Mouse (Mus musculus): Measurements from ENCODE around the gene Klhl8. TPM values are rescaled to one million over a fixed set of nuclear protein-coding genes. Genes with fewer than 3 reads are reported as not detected.

Gene Klhl8
- polyA plus RNA-seq, 1 experiment: 0.84 TPM

DNA sequence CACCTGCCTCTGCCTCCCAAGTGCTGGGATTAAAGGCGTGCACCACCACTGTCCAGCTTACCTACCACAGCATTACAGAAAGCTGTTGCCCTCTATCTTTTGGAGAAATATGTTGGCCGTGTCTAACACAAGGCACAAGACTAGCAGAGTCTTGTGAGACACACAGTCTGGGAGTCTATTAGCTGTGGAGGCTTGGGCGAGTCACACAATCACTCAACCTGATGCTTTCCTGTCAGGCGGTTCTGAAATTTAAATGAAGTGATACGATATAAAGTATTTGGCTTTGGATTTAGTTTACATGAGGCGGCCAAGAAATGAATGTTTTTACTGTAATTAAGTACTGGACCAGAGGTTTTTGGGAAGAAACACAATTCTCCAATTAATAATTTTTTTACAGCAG is 4.9 kb downstream of the Klhl8 start:
- H3K4me1 ChIP-seq (ENCODE audit: control insufficient read depth, insufficient read depth, insufficient read length, low read length): no peaks in the 10 kb centered on the region
- no peaks in the 10 kb centered on the region for H3K27me3 ChIP-seq (ENCODE audit: control insufficient read depth, insufficient read depth, low read length)
- H3K4me3 ChIP-seq (ENCODE audit: low read depth, low read length): no peak overlapping the region
- WGBS: 92% methylated on average over 6 of the region's 6 CpGs
- TF ChIP-seq POLR2A (IDR thresholded peaks at IDR 0.05; ENCODE audit: low read depth, low read length) (no peak), CTCF (IDR thresholded peaks at IDR 0.05; ENCODE audit: extremely low read depth, insufficient read length, insufficient replicate concordance, low read depth, low read length) (no peak)
- no peak overlapping the region for H3K27ac ChIP-seq (ENCODE audit: insufficient read depth, low read depth, low read length)
- H3K36me3 ChIP-seq (ENCODE audit: control insufficient read depth, insufficient read depth, low read length): no peaks in the 10 kb centered on the region

DNA sequence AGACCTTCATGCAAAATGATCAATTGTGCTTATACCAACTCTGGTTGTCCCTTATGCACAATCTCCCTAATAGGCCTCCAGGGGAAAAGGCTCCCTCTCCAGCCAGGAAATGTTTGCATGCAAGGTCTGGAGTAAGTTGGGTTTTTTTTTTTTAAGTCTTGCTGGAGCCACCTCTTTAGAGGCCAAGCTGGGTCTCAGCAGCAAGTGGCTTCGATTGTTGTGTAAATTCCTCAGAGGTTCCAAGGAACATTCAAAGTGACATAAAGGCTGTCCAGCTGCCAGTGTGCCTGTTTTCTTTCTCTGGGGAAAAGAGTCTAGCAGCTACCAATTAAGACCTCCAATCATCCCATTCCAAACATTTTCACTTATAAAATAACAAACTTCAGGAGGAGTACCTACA is 12.7 kb downstream of the Klhl8 start:
- Histone ChIP-seq H3K4me3 (ENCODE audit: low read depth, low read length) (no peak overlapping the region), H3K27me3 (ENCODE audit: control insufficient read depth, insufficient read depth, low read length) (no peaks in the 10 kb centered on the region), H3K36me3 (ENCODE audit: control insufficient read depth, insufficient read depth, low read length) (no peaks in the 10 kb centered on the region), H3K27ac (ENCODE audit: insufficient read depth, low read depth, low read length) (no peak overlapping the region), H3K4me1 (ENCODE audit: control insufficient read depth, insufficient read depth, insufficient read length, low read length) (no peaks in the 10 kb centered on the region)
- WGBS: 54% methylated on average over 1 of the region's 1 CpGs
- no peak for TF ChIP-seq CTCF (IDR thresholded peaks at IDR 0.05; ENCODE audit: extremely low read depth, insufficient read length, insufficient replicate concordance, low read depth, low read length)
- TF ChIP-seq POLR2A (IDR thresholded peaks at IDR 0.05; ENCODE audit: low read depth, low read length): no peak

DNA sequence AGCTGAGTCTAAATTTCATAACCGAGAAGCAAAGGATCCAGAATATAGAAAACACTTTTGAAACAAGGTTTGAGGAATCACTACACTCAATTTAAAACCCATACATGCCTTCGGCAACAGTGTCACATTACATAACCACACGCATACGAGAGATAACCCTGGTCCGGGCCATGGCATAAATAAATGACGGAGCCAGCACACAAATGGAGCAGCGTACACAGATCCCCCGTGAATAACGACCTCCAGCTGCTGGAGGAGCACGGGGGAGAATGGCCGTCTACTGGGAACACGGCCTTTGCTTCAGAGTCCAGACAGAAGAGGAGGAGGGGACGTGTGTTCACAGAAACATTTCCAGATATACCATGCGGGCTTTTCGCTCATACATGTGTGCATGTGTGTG is 21.3 kb downstream of the Klhl8 start:
- H3K36me3 ChIP-seq (ENCODE audit: control insufficient read depth, insufficient read depth, low read length): no peaks in the 10 kb centered on the region
- H3K27ac ChIP-seq (ENCODE audit: insufficient read depth, low read depth, low read length): no peak overlapping the region
- no peak for TF ChIP-seq CTCF (IDR thresholded peaks at IDR 0.05; ENCODE audit: extremely low read depth, insufficient read length, insufficient replicate concordance, low read depth, low read length)
- no peak overlapping the region for H3K4me3 ChIP-seq (ENCODE audit: low read depth, low read length)
- no peaks in the 10 kb centered on the region for H3K27me3 ChIP-seq (ENCODE audit: control insufficient read depth, insufficient read depth, low read length)
- no peaks in the 10 kb centered on the region for H3K4me1 ChIP-seq (ENCODE audit: control insufficient read depth, insufficient read depth, insufficient read length, low read length)
- WGBS: 85% methylated on average over 15 of the region's 15 CpGs

DNA sequence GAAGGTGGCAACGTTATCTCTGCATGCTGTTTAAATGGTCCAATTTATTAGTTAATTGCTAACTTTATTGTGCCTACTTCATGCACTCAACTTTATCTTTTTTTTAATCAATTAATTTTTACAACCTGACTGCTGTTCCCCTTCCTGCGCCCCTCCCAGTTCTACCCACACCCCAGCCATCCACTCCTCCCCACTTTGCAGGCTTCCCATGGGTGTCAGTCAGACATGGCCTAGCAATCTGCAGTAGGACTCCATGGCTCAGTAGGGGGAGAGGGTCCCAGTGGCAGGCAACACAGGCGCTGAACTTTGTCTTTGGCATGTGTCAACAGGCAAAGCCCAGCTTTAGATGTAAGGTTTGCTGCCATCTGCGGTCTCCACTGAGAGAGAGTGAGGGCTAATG is 47.3 kb downstream of the Klhl8 start:
- Histone ChIP-seq H3K4me3 (ENCODE audit: low read depth, low read length) (no peak overlapping the region), H3K36me3 (ENCODE audit: control insufficient read depth, insufficient read depth, low read length) (no peaks in the 10 kb centered on the region), H3K4me1 (ENCODE audit: control insufficient read depth, insufficient read depth, insufficient read length, low read length) (peaks cover 3% of the 10 kb centered on the region; the same call in 1 of the 2 replicates), H3K27ac (ENCODE audit: insufficient read depth, low read depth, low read length) (no peak overlapping the region), H3K27me3 (ENCODE audit: control insufficient read depth, insufficient read depth, low read length) (no peaks in the 10 kb centered on the region)
- no peak for TF ChIP-seq POLR2A (IDR thresholded peaks at IDR 0.05; ENCODE audit: low read depth, low read length)
- 51% methylated on average over 4 of the region's 4 CpGs for WGBS

DNA sequence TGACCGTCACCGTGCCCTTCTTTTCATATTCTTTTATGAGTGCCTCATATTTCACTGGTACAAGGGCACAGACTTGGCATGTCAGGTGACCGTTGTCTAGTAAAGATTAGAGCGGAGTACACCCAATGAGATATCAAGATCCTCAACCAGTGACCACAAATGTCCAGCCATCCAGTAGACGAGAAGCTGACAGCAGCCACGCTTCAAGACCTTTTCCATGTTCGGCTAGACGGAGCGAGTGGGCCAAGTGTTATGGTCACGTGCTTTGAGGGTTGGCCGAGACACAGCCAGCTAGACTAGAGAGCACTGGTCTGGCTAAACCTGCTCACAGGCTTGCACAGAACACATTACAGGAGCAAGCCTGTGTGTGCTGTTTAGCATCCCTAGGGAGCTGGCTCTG is 50.4 kb downstream of the Klhl8 start:
- Histone ChIP-seq H3K4me3 (ENCODE audit: low read depth, low read length) (no peak overlapping the region), H3K27me3 (ENCODE audit: control insufficient read depth, insufficient read depth, low read length) (no peaks in the 10 kb centered on the region), H3K36me3 (ENCODE audit: control insufficient read depth, insufficient read depth, low read length) (no peaks in the 10 kb centered on the region), H3K27ac (ENCODE audit: insufficient read depth, low read depth, low read length) (no peak overlapping the region), H3K4me1 (ENCODE audit: control insufficient read depth, insufficient read depth, insufficient read length, low read length) (peaks cover 3% of the 10 kb centered on the region; the same call in 1 of the 2 replicates)
- 92% methylated on average over 11 of the region's 11 CpGs for WGBS
- no peak for TF ChIP-seq CTCF (IDR thresholded peaks at IDR 0.05; ENCODE audit: extremely low read depth, insufficient read length, insufficient replicate concordance, low read depth, low read length)
- no peak for TF ChIP-seq POLR2A (IDR thresholded peaks at IDR 0.05; ENCODE audit: low read depth, low read length)

DNA sequence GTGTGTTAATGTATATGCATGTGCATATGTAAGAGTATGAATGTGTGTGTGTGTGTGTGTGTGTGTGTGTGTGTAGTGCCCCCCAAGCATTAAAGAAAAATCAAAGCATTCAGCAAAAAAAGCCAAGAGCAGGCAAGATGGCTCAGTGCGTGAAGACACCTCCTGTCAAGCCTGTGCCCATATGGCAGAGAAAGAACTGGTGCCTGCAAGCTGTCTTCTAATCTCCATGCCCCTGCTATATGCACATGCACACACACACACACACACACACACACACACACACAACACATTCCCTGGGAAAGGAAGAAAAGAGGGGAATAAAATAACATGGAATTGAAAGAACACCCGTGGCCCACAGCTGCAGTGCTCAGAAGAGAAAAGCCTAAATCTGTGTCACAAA is 53.9 kb downstream of the Klhl8 start:
- peaks cover 10% of the 10 kb centered on the region for H3K36me3 ChIP-seq (ENCODE audit: control insufficient read depth, insufficient read depth, low read length)
- no peaks in the 10 kb centered on the region for H3K4me1 ChIP-seq (ENCODE audit: control insufficient read depth, insufficient read depth, insufficient read length, low read length)
- 90% methylated on average over 2 of the region's 2 CpGs for WGBS
- no peak overlapping the region for H3K27ac ChIP-seq (ENCODE audit: insufficient read depth, low read depth, low read length)
- H3K27me3 ChIP-seq (ENCODE audit: control insufficient read depth, insufficient read depth, low read length): no peaks in the 10 kb centered on the region
- no peak overlapping the region for H3K4me3 ChIP-seq (ENCODE audit: low read depth, low read length)
- TF ChIP-seq CTCF (IDR thresholded peaks at IDR 0.05; ENCODE audit: extremely low read depth, insufficient read length, insufficient replicate concordance, low read depth, low read length) (no peak), POLR2A (IDR thresholded peaks at IDR 0.05; ENCODE audit: low read depth, low read length) (no peak)

DNA sequence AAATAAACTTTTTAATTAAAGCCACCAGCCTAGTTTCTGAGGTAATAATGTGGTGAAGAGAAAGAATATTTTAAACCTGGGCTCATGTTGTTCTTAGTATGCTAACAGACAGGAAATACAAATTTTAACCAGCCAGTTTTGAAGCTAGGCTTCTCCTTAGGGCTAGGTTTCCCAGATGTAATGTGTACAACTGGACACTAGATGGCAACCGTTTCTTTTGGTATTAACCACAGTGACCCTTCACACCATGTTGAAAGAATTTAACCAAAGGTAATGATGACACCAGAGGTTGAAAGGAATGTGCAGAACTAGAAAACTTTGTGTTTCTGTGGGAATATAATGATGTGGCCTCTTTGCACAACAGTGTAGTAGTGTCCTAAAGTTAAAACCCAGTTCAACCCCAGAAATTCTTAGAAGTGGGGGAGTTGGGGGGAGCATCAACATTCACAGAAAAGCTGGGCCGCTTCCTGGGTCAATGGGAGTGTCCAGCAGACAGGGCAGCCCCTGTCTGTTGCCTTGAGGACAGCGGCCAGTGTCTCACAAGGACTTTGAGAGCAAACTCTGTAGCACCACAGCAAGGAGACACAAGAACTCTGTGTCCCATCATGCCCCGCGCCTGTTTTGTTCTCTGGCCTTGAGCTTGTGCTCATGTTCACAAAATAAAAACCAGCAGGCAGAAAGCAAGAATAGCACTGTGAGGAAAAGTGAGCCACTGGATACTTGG is 54.6 kb downstream of the Klhl8 start:
- no peak overlapping the region for H3K4me3 ChIP-seq (ENCODE audit: low read depth, low read length)
- H3K36me3 ChIP-seq (ENCODE audit: control insufficient read depth, insufficient read depth, low read length): peaks cover 17% of the 10 kb centered on the region
- H3K27me3 ChIP-seq (ENCODE audit: control insufficient read depth, insufficient read depth, low read length): no peaks in the 10 kb centered on the region
- TF ChIP-seq POLR2A (IDR thresholded peaks at IDR 0.05; ENCODE audit: low read depth, low read length) (no peak), CTCF (IDR thresholded peaks at IDR 0.05; ENCODE audit: extremely low read depth, insufficient read length, insufficient replicate concordance, low read depth, low read length) (peak; percentile 13; the same call in 1 of the 2 replicates)
- H3K27ac ChIP-seq (ENCODE audit: insufficient read depth, low read depth, low read length): no peak overlapping the region
- 66% methylated on average over 5 of the region's 5 CpGs for WGBS
- no peaks in the 10 kb centered on the region for H3K4me1 ChIP-seq (ENCODE audit: control insufficient read depth, insufficient read depth, insufficient read length, low read length)

Measured in small intestine, adult 2 months (tissue).